Mouse (Mus musculus) CH12.LX (cell line): ENCODE measurements around the gene Tspan15.

Experiments
- MYC ChIP-seq: IDR thresholded peaks from 2 replicates; pipeline ENCODE4 v1.6.1; 2011; ENCODE audit warnings: low read depth, mild to moderate bottlenecking, improper control_type of control experiment, low read length
- POLR2AphosphoS2 ChIP-seq: IDR thresholded peaks from 2 replicates; pipeline ENCODE4 v1.6.1; 2011; ENCODE audit warnings: low read depth, low read length, improper control_type of control experiment

DNA sequence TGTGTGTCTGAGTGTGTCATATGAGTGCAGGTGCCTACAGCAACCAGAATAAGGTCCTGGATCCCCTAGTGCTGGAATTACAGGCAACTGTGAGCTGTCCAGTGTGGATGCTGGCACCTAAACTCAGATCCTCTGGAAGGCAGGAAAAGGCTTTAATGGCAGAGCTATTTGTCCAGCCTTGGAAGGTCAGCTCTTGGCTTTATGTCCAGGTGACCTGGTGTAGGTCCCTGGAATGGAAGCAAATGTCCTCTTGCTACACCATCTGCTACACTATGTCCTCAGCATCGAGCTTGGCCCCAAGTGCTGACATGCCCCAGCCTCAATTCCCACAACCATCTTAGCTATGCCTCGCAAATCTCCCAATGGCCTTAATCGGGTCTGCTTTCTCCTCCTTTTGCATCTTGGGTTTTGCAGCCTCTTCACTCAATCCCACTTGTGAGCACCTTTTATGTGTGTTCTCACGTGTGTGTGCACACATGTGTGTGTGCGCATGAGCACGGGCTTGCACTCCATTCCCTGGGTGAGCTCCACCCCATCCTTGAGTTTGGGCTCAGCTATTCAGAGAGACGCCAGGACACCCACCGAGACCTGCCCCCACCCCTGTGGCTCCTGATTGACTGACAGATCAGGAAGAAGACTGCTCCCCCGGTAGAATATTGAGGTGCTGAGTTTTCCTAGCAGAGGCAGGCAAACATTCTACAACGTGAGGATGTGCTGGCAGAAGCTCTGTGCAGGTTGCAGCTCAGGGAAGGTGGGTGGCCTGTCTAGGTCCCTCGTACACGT, 83.4 kb downstream of the Tspan15 start:
- TF ChIP-seq MYC (no peak), POLR2AphosphoS2 (no peak)
